Mouse (Mus musculus): ENCODE data around the gene Pias4. TPM values are rescaled to one million over a fixed set of nuclear protein-coding genes. Genes with fewer than 3 reads are reported as not detected.

The Pias4 gene
- polyA plus RNA-seq, 1 experiment from 2014 or later, result 72.2 TPM

- H3K36me3 ChIP-seq, result peaks cover 16% of the 10 kb centered on the region
- peaks cover 79% of the 10 kb centered on the region for H3K4me1 ChIP-seq (replicated peaks)
- no peak for DNase-seq (ENCODE audit: low spot score)
- peak overlapping the region; percentile 98 for H3K27ac ChIP-seq
- H3K4me3 ChIP-seq, result peak overlapping the region; percentile 74
- peaks cover 22% of the 10 kb centered on the region for H3K27me3 ChIP-seq (ENCODE audit: insufficient read depth, poor library complexity, severe bottlenecking)
- no peaks in the 10 kb centered on the region for H3K9me3 ChIP-seq
- WGBS, result 62% methylated on average over 11 of the region's 11 CpGs
Measured at GRCm38 (mm10) chr10:81138821-81139528, 28.7 kb downstream of the Pias4 start.

- Histone ChIP-seq H3K36me3 (peaks cover 9% of the 10 kb centered on the region), H3K27me3 (ENCODE audit: insufficient read depth, poor library complexity, severe bottlenecking) (peaks cover 29% of the 10 kb centered on the region), H3K27ac (peak overlapping the region; percentile 98), H3K4me1 (replicated peaks) (peaks cover 75% of the 10 kb centered on the region), H3K4me3 (peak overlapping the region; percentile 74), H3K9me3 (no peaks in the 10 kb centered on the region)
- WGBS, result 0% methylated on average over 24 of the region's 24 CpGs
- peak; percentile 52 for DNase-seq (ENCODE audit: low spot score)
Measured at GRCm38 (mm10) chr10:81138131-81138782, 29.5 kb downstream of the Pias4 start.

- Histone ChIP-seq H3K4me1 (replicated peaks) (peaks cover 68% of the 10 kb centered on the region), H3K4me3 (peak overlapping the region; percentile 74), H3K27ac (peak overlapping the region; percentile 98), H3K36me3 (peaks cover 2% of the 10 kb centered on the region), H3K9me3 (no peaks in the 10 kb centered on the region), H3K27me3 (ENCODE audit: insufficient read depth, poor library complexity, severe bottlenecking) (peaks cover 35% of the 10 kb centered on the region)
- peak; percentile 100 for DNase-seq (ENCODE audit: low spot score)
- WGBS, result under 1% methylated on average over 88 of the region's 89 CpGs
Measured at GRCm38 (mm10) chr10:81137252-81138130, 30.2 kb downstream of the Pias4 start.

- no peak for DNase-seq (ENCODE audit: low spot score)
- H3K4me3 ChIP-seq, result peak overlapping the region; percentile 74
- H3K4me1 ChIP-seq (replicated peaks), result peaks cover 61% of the 10 kb centered on the region
- peaks cover 42% of the 10 kb centered on the region for H3K27me3 ChIP-seq (ENCODE audit: insufficient read depth, poor library complexity, severe bottlenecking)
- no peaks in the 10 kb centered on the region for H3K9me3 ChIP-seq
- H3K27ac ChIP-seq, result peak overlapping the region; percentile 98
- under 1% methylated on average over 50 of the region's 50 CpGs for WGBS
- H3K36me3 ChIP-seq, result no peaks in the 10 kb centered on the region; the same call in 1 of the 2 replicates
Measured at GRCm38 (mm10) chr10:81136706-81137231, 31.0 kb downstream of the Pias4 start.

GRCm38 (mm10) chr10:81135831-81136705 is 31.7 kb downstream of the Pias4 start:
- H3K9me3 ChIP-seq, result no peaks in the 10 kb centered on the region
- H3K27ac ChIP-seq, result peak overlapping the region; percentile 98
- no peaks in the 10 kb centered on the region; the same call in 1 of the 2 replicates for H3K36me3 ChIP-seq
- peak overlapping the region; percentile 74 for H3K4me3 ChIP-seq
- peak; percentile 68 for DNase-seq (ENCODE audit: low spot score)
- WGBS, result under 1% methylated on average over 86 of the region's 86 CpGs
- H3K4me1 ChIP-seq (replicated peaks), result peaks cover 54% of the 10 kb centered on the region
- H3K27me3 ChIP-seq (ENCODE audit: insufficient read depth, poor library complexity, severe bottlenecking), result peaks cover 46% of the 10 kb centered on the region

GRCm38 (mm10) chr10:81134966-81135681 is 32.6 kb downstream of the Pias4 start, which contains the start of gene Zbtb7a:
Gene Zbtb7a, plus strand, starts transcription at chr10:81135220.
- 2% methylated on average over 41 of the region's 41 CpGs for WGBS
- no peaks in the 10 kb centered on the region; the same call in 1 of the 2 replicates for H3K36me3 ChIP-seq

GRCm38 (mm10) chr10:81134181-81134587 is 33.5 kb downstream of the Pias4 start:
- no peak for DNase-seq (ENCODE audit: low spot score)
- no peaks in the 10 kb centered on the region for H3K36me3 ChIP-seq
- H3K9me3 ChIP-seq, result no peaks in the 10 kb centered on the region
- WGBS, result 4% methylated on average over 16 of the region's 16 CpGs
- no peak overlapping the region for H3K27ac ChIP-seq
- H3K4me3 ChIP-seq, result peak overlapping the region; percentile 74; the same call in 1 of the 2 replicates
- H3K4me1 ChIP-seq (replicated peaks), result peaks cover 42% of the 10 kb centered on the region
- H3K27me3 ChIP-seq (ENCODE audit: insufficient read depth, poor library complexity, severe bottlenecking), result peaks cover 64% of the 10 kb centered on the region

More at GRCm38 (mm10) chr10:81134966-81135681, 32.6 kb downstream of the Pias4 start, which contains the start of gene Zbtb7a:
- Histone ChIP-seq H3K4me3 (peak within 1 kb of the TSS; percentile 74), H3K27ac (peak within 1 kb of the TSS; percentile 98), H3K9me3 (no peaks in the 10 kb centered on the region), H3K4me1 (replicated peaks) (peaks cover 44% of the 10 kb centered on the region), H3K27me3 (ENCODE audit: insufficient read depth, poor library complexity, severe bottlenecking) (peaks cover 55% of the 10 kb centered on the region)
- DNase-seq (ENCODE audit: low spot score), result peak; percentile 50

- peaks cover 11% of the 10 kb centered on the region for H3K4me1 ChIP-seq (replicated peaks)
- no peak overlapping the region for H3K27ac ChIP-seq
- peaks cover 10% of the 10 kb centered on the region for H3K27me3 ChIP-seq (ENCODE audit: insufficient read depth, poor library complexity, severe bottlenecking)
- no peaks in the 10 kb centered on the region for H3K9me3 ChIP-seq
- no peak for DNase-seq (ENCODE audit: low spot score)
- H3K4me3 ChIP-seq, result no peak overlapping the region
- 87% methylated on average over 11 of the region's 11 CpGs for whole genome bisulfite sequencing
- peaks cover 64% of the 10 kb centered on the region for H3K36me3 ChIP-seq
Measured at GRCm38 (mm10) chr10:81123500-81123899, 44.2 kb downstream of the Pias4 start.

GRCm38 (mm10) chr10:81122889-81123288 is 44.8 kb downstream of the Pias4 start:
- Histone ChIP-seq H3K27ac (no peak overlapping the region), H3K27me3 (ENCODE audit: insufficient read depth, poor library complexity, severe bottlenecking) (peaks cover 4% of the 10 kb centered on the region), H3K4me1 (replicated peaks) (0 out of 2 replicates have a peak, but pooled peaks cover 5% of the 10 kb centered on the region), H3K36me3 (peaks cover 70% of the 10 kb centered on the region), H3K4me3 (no peak overlapping the region), H3K9me3 (no peaks in the 10 kb centered on the region)
- 85% methylated on average over 2 of the region's 2 CpGs for WGBS
- DNase-seq (ENCODE audit: low spot score), result no peak

GRCm38 (mm10) chr10:81120650-81121049 is 47.1 kb downstream of the Pias4 start:
- Histone ChIP-seq H3K4me3 (no peak overlapping the region), H3K27ac (no peak overlapping the region), H3K36me3 (peaks cover 91% of the 10 kb centered on the region), H3K9me3 (no peaks in the 10 kb centered on the region), H3K27me3 (ENCODE audit: insufficient read depth, poor library complexity, severe bottlenecking) (no peaks in the 10 kb centered on the region), H3K4me1 (replicated peaks) (no peaks in the 10 kb centered on the region)
- no peak for DNase-seq (ENCODE audit: low spot score)
- WGBS, result 87% methylated on average over 7 of the region's 7 CpGs

GRCm38 (mm10) chr10:81119625-81120024 is 48.1 kb downstream of the Pias4 start:
- H3K27me3 ChIP-seq (ENCODE audit: insufficient read depth, poor library complexity, severe bottlenecking), result no peaks in the 10 kb centered on the region
- no peak overlapping the region for H3K4me3 ChIP-seq
- DNase-seq (ENCODE audit: low spot score), result no peak
- H3K4me1 ChIP-seq (replicated peaks), result no peaks in the 10 kb centered on the region
- WGBS, result 97% methylated on average over 10 of the region's 10 CpGs
- no peaks in the 10 kb centered on the region for H3K9me3 ChIP-seq
- H3K27ac ChIP-seq, result no peak overlapping the region
- peaks cover 98% of the 10 kb centered on the region for H3K36me3 ChIP-seq

Data from hindbrain, embryonic 10.5 days (tissue).